Mouse (Mus musculus): ENCODE measurements around the gene Wnt3.
"Not testable (repeated sequence)": the region's sequence is repeated elsewhere in the genome, so short reads cannot be mapped to it uniquely, and the experiment has no call there.

Wnt3 gene

DNA sequence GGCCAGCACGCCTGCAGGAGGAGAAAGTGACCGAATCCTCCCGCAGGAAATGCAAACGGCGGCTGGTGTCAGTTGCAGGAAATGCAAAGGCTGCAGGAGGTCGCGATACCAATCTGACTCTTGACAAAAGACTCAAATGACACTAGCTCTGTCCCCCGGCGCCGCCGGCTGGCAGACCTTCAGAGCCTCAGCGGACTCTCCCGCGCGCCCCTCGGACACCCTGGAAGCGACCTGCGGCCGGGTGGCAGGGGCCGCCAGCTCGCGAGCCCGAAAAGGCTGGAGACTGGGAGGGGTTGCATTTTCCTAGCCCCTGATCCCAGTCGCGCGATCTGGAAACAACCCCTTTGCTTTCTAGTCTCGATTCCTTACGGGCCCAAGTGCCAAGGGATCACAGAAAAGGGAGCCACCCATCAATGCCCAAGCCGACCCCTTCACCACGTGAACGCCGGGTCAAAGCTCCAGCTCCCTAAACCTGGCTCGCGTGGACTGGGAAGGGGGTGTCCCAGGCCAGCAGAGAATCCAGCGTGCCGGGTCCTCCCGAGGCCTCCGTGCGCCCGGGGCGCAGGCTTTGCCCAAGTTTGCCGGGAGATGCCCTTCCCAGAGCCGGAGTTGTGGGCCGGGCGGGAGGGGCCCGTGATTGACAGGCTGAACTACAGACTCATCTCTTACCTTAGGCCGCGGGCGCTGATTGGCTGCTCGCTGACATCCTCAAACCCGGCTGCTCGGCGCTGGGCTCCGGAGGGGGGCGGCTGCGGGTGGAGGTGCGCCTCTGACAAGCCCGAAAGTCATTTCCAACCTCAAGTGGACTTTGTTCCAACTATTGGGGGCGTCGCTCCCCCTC is at the start of gene Wnt3:
Gene Wnt3, plus strand, starts transcription at position 764 of the 841 bp plus-strand sequence.
- DNase-seq (ENCODE audit: low read depth), result peak; percentile 66

DNA sequence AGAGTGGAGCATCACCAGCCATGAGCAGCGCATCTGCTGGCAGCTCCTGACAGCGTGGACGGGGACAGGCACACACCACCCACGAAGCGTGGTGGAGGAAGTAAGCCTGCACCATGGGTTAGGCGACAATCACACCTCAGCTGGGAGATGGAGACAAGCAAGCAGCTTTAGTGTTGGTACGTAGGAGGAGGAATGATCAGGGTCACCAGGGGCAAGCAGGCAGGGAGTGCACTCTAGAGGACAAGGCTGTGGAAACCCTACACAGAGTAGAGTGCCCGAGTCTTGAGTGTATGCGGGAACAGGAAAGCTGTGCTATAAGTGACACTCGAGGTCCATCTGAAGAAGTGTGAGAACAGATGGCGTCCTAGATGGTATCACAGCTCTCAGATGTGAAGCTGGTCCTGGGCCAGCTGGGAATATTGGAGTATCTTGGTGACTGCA is 49.6 kb upstream of the Wnt3 start:
- no peak for DNase-seq (ENCODE audit: low read depth)

DNA sequence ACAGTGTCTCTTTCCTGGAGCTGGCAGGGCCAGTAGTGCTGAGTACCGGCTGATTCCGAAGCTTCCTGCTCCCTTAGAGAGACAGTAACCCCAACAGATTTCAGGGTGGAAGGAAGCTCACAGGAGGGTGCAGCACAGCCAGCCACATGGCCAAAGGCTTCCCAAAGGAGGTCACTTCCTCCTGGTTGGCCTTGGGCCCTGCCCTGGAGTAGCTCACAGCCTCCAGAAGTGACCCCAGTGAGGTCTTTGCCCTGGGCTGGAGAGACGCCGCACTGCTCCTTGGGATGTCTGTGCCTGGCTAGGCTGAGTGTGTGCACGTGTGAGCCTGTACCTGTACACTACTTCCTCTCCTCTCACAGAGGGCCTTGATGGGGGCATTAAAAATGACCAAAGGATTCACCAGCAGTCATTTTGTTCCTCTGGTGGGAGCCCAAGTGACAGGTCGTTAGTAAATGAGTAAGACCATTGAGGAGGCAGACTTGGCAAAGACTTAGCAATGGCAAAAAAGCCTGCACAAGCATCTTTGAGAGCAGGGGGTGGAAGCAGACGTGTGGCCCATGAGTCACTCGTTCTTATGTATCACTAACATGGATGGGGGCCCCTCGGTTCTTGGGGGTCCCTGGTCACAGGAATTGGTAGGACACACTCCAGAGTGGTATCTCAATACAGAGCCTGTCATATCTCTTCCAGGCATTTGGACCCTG is 44.5 kb upstream of the Wnt3 start:
- no peak for DNase-seq (ENCODE audit: low read depth)

DNA sequence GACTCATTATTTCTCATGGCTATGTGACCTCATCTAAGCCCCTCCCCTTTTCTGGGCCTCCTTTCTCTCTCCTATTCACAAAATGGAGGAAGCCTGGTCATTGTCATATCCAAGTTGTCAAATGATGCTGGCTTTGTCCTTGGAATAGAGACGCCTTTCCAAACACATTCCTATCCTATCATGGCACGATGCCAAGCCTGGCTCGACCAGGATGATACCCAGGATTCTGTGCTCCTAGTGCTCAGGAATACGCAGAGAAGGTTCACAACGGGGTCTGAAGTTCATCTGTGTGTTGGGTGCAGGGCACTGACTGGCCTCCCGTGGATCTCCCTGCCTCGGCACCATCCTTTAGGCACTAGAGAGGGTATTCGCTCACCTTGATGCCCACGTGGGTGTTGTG is 42.4 kb upstream of the Wnt3 start:
- DNase-seq (ENCODE audit: low read depth), result no peak

DNA sequence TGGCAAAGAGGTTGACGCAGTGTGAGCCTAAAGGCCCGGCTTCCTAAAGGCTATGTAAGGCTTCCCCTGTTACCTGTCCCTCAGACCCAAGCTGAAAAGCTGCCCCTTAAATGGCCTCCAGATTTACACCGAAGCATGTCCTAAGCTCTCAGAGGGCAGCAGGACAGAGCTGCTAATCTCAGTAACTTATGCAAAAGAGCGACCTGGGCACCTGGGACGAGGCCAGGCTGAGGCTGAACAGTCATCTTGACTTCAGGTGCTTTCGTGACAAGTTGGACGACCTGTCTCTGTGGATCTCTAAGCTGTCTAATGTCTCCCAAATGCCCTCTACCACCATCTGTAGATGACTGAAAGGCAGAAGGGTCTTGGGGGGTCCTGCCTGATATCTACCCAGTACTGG is 41.6 kb upstream of the Wnt3 start:
- DNase-seq (ENCODE audit: low read depth), result no peak

DNA sequence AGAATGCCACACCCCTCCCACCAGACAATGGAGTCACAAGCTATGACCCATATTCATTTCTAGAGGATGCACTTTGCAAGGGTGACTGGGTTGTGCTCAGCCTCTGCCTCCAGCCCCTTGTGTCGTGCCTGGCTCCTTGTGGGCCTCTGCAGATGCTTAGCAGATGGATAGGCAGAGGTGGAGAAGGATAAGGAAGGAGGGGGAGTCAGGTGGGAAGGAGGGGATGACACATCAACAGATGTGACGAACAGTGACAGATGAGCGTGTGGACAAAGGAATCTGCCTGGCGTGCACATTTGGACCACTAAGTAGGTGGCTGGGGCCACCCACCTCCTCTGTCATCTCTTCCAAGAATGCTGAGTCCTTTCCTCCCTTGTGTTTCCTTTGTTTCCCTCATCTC is 40.9 kb upstream of the Wnt3 start:
- no peak for DNase-seq (ENCODE audit: low read depth)

DNA sequence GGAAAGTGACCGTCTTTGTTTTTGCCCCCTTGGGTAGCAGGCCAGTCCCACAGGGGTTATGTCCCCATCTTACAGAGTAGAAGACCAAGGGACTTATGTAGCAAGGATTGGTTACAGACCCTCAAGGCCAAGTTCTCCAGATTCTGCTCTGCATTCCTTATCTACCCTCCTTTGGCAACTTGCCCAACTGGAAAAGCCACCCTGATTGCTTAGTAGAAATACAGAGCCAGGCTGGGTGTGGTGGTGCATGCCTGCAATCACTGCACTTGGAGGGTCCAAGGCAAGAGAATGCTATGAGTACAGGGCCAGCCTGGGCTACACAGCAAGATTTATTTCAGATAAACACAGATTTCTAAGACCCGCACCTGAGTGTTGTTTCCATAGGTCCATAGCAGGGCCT is 40.0 kb upstream of the Wnt3 start:
- DNase-seq (ENCODE audit: low read depth), result no peak

DNA sequence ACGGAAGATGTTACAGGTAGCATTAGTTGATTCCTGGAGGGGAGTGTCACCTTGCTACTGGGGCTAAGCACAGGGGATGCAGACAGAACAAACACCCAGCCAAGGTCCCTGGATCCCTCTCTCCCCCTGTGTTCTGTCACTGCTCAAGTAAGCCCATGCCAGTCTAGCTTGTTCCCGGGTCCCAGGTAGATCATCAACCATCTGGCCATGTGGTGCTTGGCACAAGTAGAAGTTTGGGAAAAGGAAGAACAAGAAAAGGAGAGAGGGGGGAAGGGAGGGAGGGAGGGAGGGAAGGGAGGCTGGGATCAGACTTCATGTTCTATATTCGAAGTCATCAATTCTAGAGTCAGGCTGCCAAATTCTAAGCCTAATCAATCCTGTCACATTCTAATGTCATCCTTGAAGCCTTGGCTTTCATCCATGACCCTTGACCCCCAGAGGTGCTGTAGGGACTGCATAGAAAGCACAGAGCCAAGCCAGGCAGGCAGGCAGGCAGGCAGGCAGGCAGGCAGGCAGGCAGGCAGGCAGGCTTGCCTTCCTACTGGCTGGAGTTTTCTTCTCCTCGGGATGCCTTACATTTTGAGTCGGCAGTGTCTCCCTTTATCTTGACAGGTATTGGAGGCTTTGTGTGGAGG is 39.4 kb upstream of the Wnt3 start:
- DNase-seq (ENCODE audit: low read depth), result no peak

DNA sequence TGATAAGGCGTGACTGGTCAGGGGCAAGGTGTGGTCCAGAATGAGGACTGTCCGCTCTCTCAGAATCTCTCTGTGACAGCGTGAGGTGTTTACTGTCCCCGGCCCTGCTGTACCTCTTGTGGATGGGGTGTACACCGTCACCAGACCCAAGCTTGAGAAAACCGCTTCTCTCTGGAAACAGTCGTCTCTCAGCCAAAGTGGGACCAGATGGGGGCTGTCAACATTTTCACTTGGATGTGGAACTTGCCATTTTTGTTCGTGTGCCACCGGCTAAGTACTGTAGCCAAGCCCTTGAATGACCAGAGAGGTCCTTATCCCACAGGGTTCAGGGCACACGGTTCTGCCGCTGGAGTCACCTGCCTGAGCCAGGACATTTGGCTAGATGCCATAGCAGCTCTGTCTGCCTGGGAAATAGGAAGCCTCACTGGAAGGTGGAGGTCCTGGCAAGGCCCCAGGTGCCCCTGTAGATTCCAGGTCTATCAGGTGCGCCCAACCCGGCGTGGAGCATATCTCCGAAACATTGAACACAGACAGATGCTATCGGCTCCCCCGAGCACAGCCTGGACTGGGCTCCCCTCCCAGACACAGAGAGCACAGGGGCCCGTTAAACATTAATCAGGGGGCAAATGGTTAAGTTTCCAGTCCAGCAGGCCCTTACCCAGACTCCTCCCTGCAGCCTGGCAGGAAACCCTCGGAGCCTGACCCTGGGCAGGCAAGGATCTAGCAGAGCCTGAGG is 38.7 kb upstream of the Wnt3 start:
- no peak for DNase-seq (ENCODE audit: low read depth)

DNA sequence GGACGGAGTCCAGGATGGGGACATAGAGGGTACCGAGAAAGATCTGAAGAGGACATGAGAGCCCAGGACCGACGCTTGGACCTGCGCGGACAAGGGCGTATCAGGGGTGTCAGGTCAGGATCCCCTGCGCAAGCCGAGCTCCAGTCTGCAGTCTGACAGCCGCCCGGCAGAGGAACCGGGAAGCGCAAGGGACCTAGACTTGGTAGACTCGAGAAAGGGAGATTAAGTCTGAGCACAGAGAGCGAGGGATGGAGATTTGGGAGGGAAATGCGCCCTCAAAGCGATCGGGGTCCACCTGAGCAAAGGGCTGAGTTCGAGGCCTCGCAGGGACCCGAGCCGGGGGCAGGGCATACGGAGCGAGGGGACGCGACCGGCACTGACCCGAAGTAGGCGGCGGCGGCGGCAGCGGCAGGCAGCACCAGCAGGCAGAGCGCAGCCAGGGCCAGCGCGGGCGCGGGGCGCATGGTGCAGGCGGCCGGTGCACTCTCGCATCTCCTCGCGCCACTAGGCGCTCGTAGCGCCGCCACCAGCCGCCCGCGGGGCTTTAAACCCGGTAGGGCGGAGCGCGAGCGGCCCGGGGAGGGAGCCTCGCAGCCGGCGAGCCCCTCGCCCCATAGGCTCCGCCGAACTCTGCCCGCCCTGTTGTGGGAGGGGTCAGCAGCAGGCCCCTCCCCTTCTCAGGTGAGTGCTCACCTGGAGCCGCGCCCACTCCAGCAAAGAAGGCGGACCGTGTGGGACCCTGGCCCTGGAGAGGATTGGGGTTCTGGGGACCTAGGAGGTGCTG is 24.5 kb upstream of the Wnt3 start, which contains the start of gene Wnt9b:
Gene Wnt9b, minus strand, starts transcription at position 516 of the 784 bp plus-strand sequence.
- no peak for DNase-seq (ENCODE audit: low read depth)

DNA sequence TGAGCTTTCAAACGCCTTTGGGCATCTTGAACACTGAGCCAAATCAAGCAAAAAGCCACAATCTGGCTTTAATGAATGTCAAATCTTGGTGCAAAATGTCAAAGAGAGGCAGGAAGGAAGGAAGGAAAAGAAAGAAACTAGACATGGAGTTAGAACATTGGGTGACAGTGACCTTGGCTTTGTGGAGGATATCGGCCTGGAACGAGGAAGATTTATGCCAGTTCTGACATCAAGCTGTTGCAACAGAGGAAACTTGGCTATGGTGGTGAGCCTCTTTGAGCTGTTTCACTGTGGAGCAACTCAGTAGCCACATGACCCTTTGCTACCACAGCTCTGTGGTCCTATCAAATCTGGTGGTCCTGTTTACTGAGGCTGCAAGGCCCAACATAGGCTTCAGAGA is 23.3 kb upstream of the Wnt3 start:
- no peak for DNase-seq (ENCODE audit: low read depth)

DNA sequence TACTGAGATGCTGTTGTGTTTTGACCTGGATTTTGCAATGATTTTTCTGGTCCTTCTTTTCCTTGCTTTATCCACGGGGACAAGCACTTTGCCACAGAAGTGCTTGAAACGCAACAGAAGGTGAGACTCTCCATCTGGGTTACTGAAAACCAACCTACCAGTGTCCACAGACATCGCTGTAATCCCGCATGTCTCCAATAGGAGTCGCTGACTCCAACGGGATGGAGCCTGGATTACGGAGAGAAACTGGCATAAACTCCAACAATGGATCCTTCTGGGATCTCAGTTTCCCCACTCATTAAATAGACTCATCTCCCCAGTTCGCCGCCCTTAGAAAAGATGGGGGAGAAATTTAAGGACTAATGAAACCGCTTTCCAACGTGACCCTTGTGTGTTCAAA is 15.9 kb upstream of the Wnt3 start:
- DNase-seq (ENCODE audit: low read depth), result peak; percentile 30

DNA sequence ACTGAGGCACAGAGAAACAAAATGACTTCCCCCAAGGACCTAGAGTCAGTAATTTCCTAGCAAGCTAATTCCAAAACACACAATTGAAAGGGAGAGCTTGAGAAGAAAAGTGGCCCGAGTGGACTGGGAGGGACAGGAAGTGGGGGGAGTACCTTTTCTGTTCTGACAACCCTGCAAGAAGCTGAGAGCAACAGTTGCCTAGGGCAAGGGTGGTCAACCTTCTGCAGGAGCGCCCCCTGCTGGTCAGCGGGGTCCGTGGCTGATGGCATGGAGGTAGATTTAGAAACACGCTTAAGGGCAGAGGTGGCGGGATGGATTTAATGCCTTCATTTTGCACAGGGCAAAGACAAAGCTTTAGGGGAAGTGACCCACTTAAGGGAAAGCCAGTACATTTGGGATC is 15.2 kb upstream of the Wnt3 start:
- DNase-seq (ENCODE audit: low read depth), result peak; percentile 72

DNA sequence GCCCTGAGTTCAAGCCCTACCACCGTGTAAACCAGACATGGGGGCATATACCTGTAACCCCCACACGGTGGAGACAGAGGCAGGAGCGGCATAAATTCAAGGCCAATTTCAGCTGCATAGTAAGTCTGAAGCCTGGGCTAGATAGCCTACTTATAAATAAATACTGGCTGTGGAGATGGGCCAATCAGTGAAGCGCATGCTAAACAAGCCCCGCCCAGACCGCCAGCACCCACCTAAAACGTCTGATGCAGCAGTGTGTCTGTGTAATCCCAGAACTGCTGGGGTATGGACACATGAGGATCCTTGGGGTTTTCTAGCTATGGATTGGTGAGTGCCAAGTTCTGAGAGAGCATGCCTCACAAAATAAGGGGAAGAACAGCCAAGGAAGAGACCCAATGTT is 13.8 kb upstream of the Wnt3 start:
- DNase-seq (ENCODE audit: low read depth), result no peak

DNA sequence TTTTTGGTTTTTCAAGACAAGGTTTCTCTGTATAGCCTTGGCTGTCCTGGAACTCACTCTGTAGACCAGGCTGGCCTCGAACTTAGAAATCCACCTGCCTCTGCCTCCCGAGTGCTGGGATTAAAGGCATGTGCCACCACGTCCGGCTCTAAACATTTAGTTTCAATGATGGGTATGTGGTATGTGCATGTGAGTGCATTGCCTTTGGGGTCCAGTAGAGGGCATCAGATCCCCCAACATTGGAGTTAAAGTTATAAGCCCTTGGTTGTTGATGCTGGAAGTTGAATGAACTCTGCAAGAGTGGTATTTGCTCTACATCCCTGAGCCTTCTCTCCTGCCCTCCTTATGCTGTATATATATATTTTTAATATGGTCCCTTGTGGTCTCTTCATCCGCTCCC is 13.1 kb upstream of the Wnt3 start:
- not testable (repeated sequence) for DNase-seq (ENCODE audit: low read depth)

DNA sequence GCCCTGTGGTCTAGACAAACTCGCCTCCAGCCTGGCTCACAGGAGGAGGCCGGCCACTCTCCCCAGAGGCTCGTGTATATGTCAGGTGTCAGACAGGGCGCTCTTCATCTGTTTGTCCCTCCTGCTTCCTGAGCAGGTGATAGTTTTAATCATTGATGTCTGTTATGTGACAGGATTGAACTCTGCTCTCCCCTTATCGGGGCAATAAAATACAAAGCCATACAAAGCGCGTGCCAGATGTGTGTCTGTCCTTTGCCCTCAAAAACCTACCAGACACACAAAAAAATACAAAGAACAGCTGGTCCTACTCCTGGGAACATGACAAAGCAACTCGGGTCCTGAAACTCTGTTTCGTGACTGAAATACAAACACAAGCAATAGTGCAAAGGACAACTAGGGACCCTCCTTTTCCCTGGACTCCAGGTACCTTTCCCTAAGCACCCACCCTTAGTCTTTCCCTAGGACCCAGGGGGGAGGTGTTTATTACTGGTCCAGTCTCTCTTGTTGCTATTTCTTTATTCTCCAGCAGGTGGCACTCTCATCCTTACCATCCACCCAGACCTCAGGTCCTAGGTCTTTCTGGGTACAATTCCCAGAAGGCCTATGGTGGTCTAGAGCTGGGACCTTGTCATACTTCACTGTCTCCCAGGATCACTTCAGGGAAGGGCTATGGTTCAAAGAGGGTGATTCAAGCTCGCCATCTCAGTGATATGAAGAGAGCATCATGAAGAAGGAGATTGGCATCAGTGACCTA is 10.4 kb upstream of the Wnt3 start:
- DNase-seq (ENCODE audit: low read depth), result peak; percentile 78

DNA sequence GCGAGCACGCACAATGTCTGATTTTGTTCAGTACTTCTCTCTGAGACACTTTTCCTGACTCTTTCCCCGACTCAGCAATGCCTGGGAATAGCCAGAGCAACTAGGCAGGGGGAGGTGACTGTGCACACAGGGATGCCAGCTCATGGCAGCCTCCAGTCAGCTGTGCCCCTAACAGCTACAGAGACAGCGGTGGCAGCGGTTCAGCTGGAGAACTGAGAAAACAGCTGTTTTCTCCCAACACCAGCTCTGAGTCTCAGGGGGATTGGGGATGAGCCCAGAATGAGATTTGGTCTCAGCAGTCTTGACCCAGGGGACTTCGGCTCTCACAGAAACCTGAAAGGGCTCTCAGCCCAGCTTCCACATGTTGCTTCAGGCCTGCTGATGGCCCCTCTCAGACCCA is 9.3 kb upstream of the Wnt3 start:
- no peak for DNase-seq (ENCODE audit: low read depth)

DNA sequence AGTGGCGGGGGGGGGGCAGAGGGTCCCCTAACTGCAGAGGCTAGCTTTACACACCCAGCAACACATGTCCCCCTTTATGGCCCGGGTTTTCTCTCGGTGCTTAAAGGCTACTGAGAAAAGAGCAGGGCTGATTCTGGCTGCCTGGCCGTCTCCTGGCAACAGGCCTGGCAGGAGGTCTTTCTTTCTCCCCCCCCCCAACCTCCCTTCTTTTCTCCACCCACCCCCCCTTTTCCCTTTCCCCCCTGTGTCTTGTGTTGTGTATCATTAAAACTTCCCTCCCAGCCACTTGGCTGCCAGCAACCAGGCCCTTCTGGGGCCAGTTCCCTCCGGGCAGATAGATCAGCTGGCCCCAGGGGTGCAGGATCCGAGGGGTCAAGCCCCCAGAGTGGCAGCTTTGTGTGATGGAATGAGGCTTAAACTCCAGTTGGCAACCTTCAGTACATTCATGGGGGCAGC is 8.4 kb upstream of the Wnt3 start:
- DNase-seq (ENCODE audit: low read depth), result no peak

DNA sequence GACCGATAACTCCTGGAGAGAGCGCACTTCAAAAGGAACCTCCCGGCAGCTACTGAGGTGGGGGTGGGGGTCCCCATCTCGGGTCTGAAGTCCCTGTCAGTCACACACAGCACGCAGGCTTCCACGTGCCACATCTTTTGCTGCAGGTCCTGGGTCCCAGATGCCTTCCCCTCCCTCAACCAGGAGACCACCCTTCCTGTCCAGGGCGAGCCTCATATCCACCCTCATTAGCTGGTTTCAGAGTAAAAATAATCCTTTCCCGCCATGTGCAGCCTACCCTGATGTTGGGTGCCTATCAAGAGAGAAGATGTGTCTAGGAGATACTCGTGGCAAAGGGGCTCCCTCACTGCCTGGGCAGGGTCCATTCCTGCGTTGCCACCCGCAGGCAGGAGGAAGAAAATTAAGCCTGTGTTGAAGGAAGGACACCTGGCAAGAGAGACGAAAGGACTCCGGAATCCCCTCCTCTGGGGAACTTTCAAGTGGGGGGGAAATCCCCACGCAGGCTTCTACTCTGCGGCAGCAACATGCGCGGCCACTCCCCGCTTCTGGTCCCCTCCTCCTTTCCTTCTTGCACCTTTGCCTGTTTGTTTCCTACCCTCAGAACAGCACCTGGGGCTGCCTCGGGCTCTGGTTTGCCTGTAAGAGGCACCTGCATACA is 2.7 kb upstream of the Wnt3 start:
- DNase-seq (ENCODE audit: low read depth), result peak; percentile 73

All from induced T-regulatory cell, adult 2 months (primary cell).